Mouse (Mus musculus) MEL (cell line): ENCODE measurements around the gene Fam13c. TPM values are rescaled to one million over a fixed set of nuclear protein-coding genes. Genes with fewer than 3 reads are reported as not detected.

ENCODE experiments used
- DNase-seq: peaks from one replicate; pipeline ENCODE4 v3.0.0; 2011; ENCODE audit warnings: low read depth, low spot score
- H3K27ac ChIP-seq: 2 replicates; pipeline ENCODE4 v1.5.1; 2012; ENCODE audit warnings: low read depth, mild to moderate bottlenecking, control low read depth, low read length, moderate library complexity; ENCODE audit not compliant: control insufficient read depth
- H3K27me3 ChIP-seq, 2 experiments: fragments of 150-350 bp in 1 of 2; sonication (generic) in 1 of 2; 2 replicates each; pipeline ENCODE4 v1.6.1; 2012; ENCODE audit warnings: low read length in 2 of 2, mild to moderate bottlenecking in 2 of 2, improper control_type of control experiment in 1 of 2, moderate library complexity in 1 of 2; ENCODE audit not compliant: insufficient read depth in 2 of 2, control insufficient read depth in 1 of 2
- H3K36me3 ChIP-seq, 2 experiments: 2 replicates each; pipeline ENCODE4 v1.6.1; 2012 to 2014; ENCODE audit warnings: low read length in 2 of 2, improper control_type of control experiment in 1 of 2, inconsistent platforms in 1 of 2, mild to moderate bottlenecking in 1 of 2; ENCODE audit not compliant: insufficient read depth in 2 of 2, control insufficient read depth in 1 of 2
- H3K4me1 ChIP-seq, 2 experiments: fragments of 150-350 bp in 1 of 2; sonication (generic) in 1 of 2; 2 replicates each; pipeline ENCODE4 v1.6.1; 2012; ENCODE audit warnings: low read length in 2 of 2, improper control_type of control experiment in 1 of 2, mild to moderate bottlenecking in 1 of 2; ENCODE audit not compliant: insufficient read depth in 2 of 2, control insufficient read depth in 1 of 2
- H3K4me3 ChIP-seq, 2 experiments: fragments of 150-350 bp in 1 of 2; sonication (generic) in 1 of 2; 2 replicates each; pipeline ENCODE4 v1.5.1; 2012; ENCODE audit warnings: low read depth in 2 of 2, low read length in 2 of 2, mild to moderate bottlenecking in 2 of 2, moderate library complexity in 2 of 2, control low read depth in 1 of 2, improper control_type of control experiment in 1 of 2; ENCODE audit not compliant: control insufficient read depth in 1 of 2, insufficient read depth in 1 of 2
- H3K79me2 ChIP-seq: 2 replicates; pipeline ENCODE4 v1.6.1; 2012; ENCODE audit warnings: mild to moderate bottlenecking, low read length, moderate library complexity; ENCODE audit not compliant: control insufficient read depth, poor library complexity, insufficient read depth
- H3K9ac ChIP-seq: 2 replicates; pipeline ENCODE4 v1.6.1; 2012; ENCODE audit warnings: low read depth, mild to moderate bottlenecking, control low read depth, low read length, moderate library complexity; ENCODE audit not compliant: control insufficient read depth, poor library complexity, severe bottlenecking
- H3K9me3 ChIP-seq: fragments of 150-350 bp; sonication (generic); replicated peaks from 2 replicates; pipeline ENCODE4 v1.6.1; 2012; ENCODE audit warnings: mild to moderate bottlenecking, low read length, improper control_type of control experiment, moderate library complexity; ENCODE audit not compliant: insufficient read depth
- MAX ChIP-seq: IDR thresholded peaks from 2 replicates; pipeline ENCODE4 v1.6.1; 2011; ENCODE audit warnings: low read length, improper control_type of control experiment
- MAZ ChIP-seq: IDR thresholded peaks from 2 replicates; pipeline ENCODE4 v1.6.1; 2012; ENCODE audit warnings: low read depth, mild to moderate bottlenecking, inconsistent platforms, low read length, improper control_type of control experiment
- POLR2AphosphoS2 ChIP-seq: IDR thresholded peaks from 2 replicates; pipeline ENCODE4 v1.6.1; 2011; ENCODE audit warnings: low read length, improper control_type of control experiment
- POLR2AphosphoS5 ChIP-seq: IDR thresholded peaks from 2 replicates; pipeline ENCODE4 v1.6.1; 2012; ENCODE audit warnings: low read depth, borderline replicate concordance, mild to moderate bottlenecking, inconsistent platforms, low read length, moderate library complexity, mixed read lengths
- SMC3 ChIP-seq: IDR thresholded peaks from 2 replicates; pipeline ENCODE4 v1.6.1; 2011; ENCODE audit warnings: low read depth, low read length, improper control_type of control experiment
- polyA plus RNA-seq, 2 experiments: library from polyadenylated mRNA; stranded (reverse) in 1 of 2; unstranded in 1 of 2; fragments of >175 nt in 1 of 2; fragments of >200 nt in 1 of 2; gene quantifications; 2 replicates each; pipeline versions ENCODE4 v1.2.1 to v1.2.4; 2012; ENCODE audit warnings: low replicate concordance in 2 of 2, low read depth in 1 of 2; ENCODE audit not compliant: insufficient read length in 2 of 2, insufficient read depth in 1 of 2, missing spikeins in 1 of 2
- total RNA-seq: library from RNA; depleted of rRNA; stranded (reverse); fragments of 300-350 nt; gene quantifications from 2 replicates; pipeline ENCODE4 v1.2.3, GENCODE M21; 2012; rRNA removed

Fam13c gene
- total and polyA plus RNA-seq, 3 experiments = not detected

DNA sequence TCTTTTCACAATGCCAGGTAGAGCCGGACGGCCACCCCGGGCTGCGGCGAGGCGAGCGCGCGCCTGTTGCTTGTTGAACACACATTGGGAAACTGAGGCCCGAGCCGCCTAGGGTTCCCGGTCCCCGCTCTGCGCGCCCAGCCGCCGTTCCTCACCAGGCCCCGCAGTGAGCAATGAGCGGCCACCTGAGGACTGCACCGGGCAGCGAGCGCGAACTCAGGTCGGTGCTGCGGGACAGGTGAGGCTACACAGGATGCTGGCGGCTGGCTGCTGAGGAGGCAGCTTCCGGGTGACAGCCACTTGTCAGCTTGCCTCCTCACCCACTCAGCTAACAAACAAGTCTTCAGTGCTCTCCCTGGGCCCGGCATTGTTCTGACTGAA is 159.6 kb downstream of the Fam13c start:
- TF ChIP-seq SMC3 (no peak), MAX (no peak), MAZ (no peak), POLR2AphosphoS2 (no peak), POLR2AphosphoS5 (no peak)
- H3K4me3 ChIP-seq = no peak overlapping the region
- no peaks in the 10 kb centered on the region for H3K9me3 ChIP-seq
- H3K27me3 ChIP-seq = no peaks in the 10 kb centered on the region
- no peaks in the 10 kb centered on the region for H3K36me3 ChIP-seq
- no peak overlapping the region for H3K27ac ChIP-seq
- no peaks in the 10 kb centered on the region for H3K79me2 ChIP-seq
- DNase-seq = no peak
- H3K4me1 ChIP-seq = no peaks in the 10 kb centered on the region
- H3K9ac ChIP-seq = no peak overlapping the region

Other genes starting within 250 kb of the Fam13c start
- not detected in 2 replicates for gene Mrln, start 235.8 kb upstream of the Fam13c start, total RNA-seq
- gene Mrln, start 235.8 kb upstream of the Fam13c start, polyA plus RNA-seq = not detected
- gene Slc16a9, start 195.4 kb upstream of the Fam13c start, total RNA-seq = not detected in 2 replicates
- gene Slc16a9, start 195.4 kb upstream of the Fam13c start, polyA plus RNA-seq = not detected
- not detected in 2 replicates for gene Phyhipl, start 215.5 kb downstream of the Fam13c start, total RNA-seq
- gene Phyhipl, start 215.5 kb downstream of the Fam13c start, polyA plus RNA-seq = not detected